Mouse (Mus musculus): ENCODE measurements around the gene Bnip2. TPM values are rescaled to one million over a fixed set of nuclear protein-coding genes. Genes with fewer than 3 reads are reported as not detected.
"Not testable (repeated sequence)": the region's sequence is repeated elsewhere in the genome, so short reads cannot be mapped to it uniquely, and the experiment has no call there.

The Bnip2 gene
- polyA plus RNA-seq, 1 experiment from 2014 or later, result 74.0 TPM

GRCm38 (mm10) chr9:70021610-70022009, 32.3 kb downstream of the Bnip2 start:
- Histone ChIP-seq H3K9ac (ENCODE audit: low read depth, low read length) (no peak overlapping the region), H3K27ac (ENCODE audit: low read length) (no peak overlapping the region), H3K27me3 (ENCODE audit: control insufficient read depth, insufficient read depth, low read depth, low read length) (no peaks in the 10 kb centered on the region), H3K36me3 (ENCODE audit: control insufficient read depth, insufficient read depth, low read length) (peaks cover 4% of the 10 kb centered on the region; the same call in 1 of the 2 replicates), H3K4me1 (ENCODE audit: control insufficient read depth, insufficient read depth, low read length) (no peaks in the 10 kb centered on the region), H3K9me3 (replicated peaks; ENCODE audit: control insufficient read depth, low read length, poor library complexity, severe bottlenecking) (no peaks in the 10 kb centered on the region), H3K4me2 (ENCODE audit: low read length) (no peak overlapping the region), H3K4me3 (ENCODE audit: low read depth, low read length) (no peak overlapping the region)
- no peak for ATAC-seq
- WGBS, result 79% methylated on average over 1 of the region's 1 CpGs

GRCm38 (mm10) chr9:70022083-70022482, 32.8 kb downstream of the Bnip2 start:
- Histone ChIP-seq H3K9ac (ENCODE audit: low read depth, low read length) (no peak overlapping the region), H3K27ac (ENCODE audit: low read length) (no peak overlapping the region)
- WGBS, result 95% methylated on average over 4 of the region's 4 CpGs

GRCm38 (mm10) chr9:70023615-70024014, 34.3 kb downstream of the Bnip2 start:
- not testable (repeated sequence) for H3K4me1 ChIP-seq (ENCODE audit: control insufficient read depth, insufficient read depth, low read length); H3K9me3 ChIP-seq (replicated peaks; ENCODE audit: control insufficient read depth, low read length, poor library complexity, severe bottlenecking); H3K4me2 ChIP-seq (ENCODE audit: low read length); H3K4me3 ChIP-seq (ENCODE audit: low read depth, low read length); H3K36me3 ChIP-seq (ENCODE audit: control insufficient read depth, insufficient read depth, low read length); H3K27me3 ChIP-seq (ENCODE audit: control insufficient read depth, insufficient read depth, low read depth, low read length); H3K27ac ChIP-seq (ENCODE audit: low read length); H3K9ac ChIP-seq (ENCODE audit: low read depth, low read length); ATAC-seq
- WGBS, result 75% methylated on average over 1 of the region's 1 CpGs

More at GRCm38 (mm10) chr9:70022083-70022482, 32.8 kb downstream of the Bnip2 start:
- Histone ChIP-seq H3K4me2 (ENCODE audit: low read length) (no peak overlapping the region), H3K4me3 (ENCODE audit: low read depth, low read length) (no peak overlapping the region), H3K36me3 (ENCODE audit: control insufficient read depth, insufficient read depth, low read length) (peaks cover 4% of the 10 kb centered on the region; the same call in 1 of the 2 replicates), H3K9me3 (replicated peaks; ENCODE audit: control insufficient read depth, low read length, poor library complexity, severe bottlenecking) (no peaks in the 10 kb centered on the region), H3K27me3 (ENCODE audit: control insufficient read depth, insufficient read depth, low read depth, low read length) (no peaks in the 10 kb centered on the region), H3K4me1 (ENCODE audit: control insufficient read depth, insufficient read depth, low read length) (no peaks in the 10 kb centered on the region)
- no peak for ATAC-seq

GRCm38 (mm10) chr9:70024648-70025047, 35.4 kb downstream of the Bnip2 start:
- Histone ChIP-seq H3K4me3 (ENCODE audit: low read depth, low read length) (no peak overlapping the region), H3K27me3 (ENCODE audit: control insufficient read depth, insufficient read depth, low read depth, low read length) (no peaks in the 10 kb centered on the region), H3K27ac (ENCODE audit: low read length) (no peak overlapping the region)

GRCm38 (mm10) chr9:70025365-70026012, 36.2 kb downstream of the Bnip2 start:
- H3K36me3 ChIP-seq (ENCODE audit: control insufficient read depth, insufficient read depth, low read length), result no peaks in the 10 kb centered on the region
- no peaks in the 10 kb centered on the region for H3K27me3 ChIP-seq (ENCODE audit: control insufficient read depth, insufficient read depth, low read depth, low read length)
- H3K27ac ChIP-seq (ENCODE audit: low read length), result no peak overlapping the region
- ATAC-seq, result no peak
- H3K4me1 ChIP-seq (ENCODE audit: control insufficient read depth, insufficient read depth, low read length), result no peaks in the 10 kb centered on the region
- H3K9me3 ChIP-seq (replicated peaks; ENCODE audit: control insufficient read depth, low read length, poor library complexity, severe bottlenecking), result no peaks in the 10 kb centered on the region
- H3K4me2 ChIP-seq (ENCODE audit: low read length), result no peak overlapping the region
- no peak overlapping the region for H3K4me3 ChIP-seq (ENCODE audit: low read depth, low read length)
- no peak overlapping the region for H3K9ac ChIP-seq (ENCODE audit: low read depth, low read length)
- WGBS, result 93% methylated on average over 2 of the region's 2 CpGs

More at GRCm38 (mm10) chr9:70024648-70025047, 35.4 kb downstream of the Bnip2 start:
- no peaks in the 10 kb centered on the region for H3K9me3 ChIP-seq (replicated peaks; ENCODE audit: control insufficient read depth, low read length, poor library complexity, severe bottlenecking)
- no peak for ATAC-seq
- no peaks in the 10 kb centered on the region for H3K4me1 ChIP-seq (ENCODE audit: control insufficient read depth, insufficient read depth, low read length)
- peaks cover 4% of the 10 kb centered on the region; the same call in 1 of the 2 replicates for H3K36me3 ChIP-seq (ENCODE audit: control insufficient read depth, insufficient read depth, low read length)
- H3K4me2 ChIP-seq (ENCODE audit: low read length), result no peak overlapping the region
- no peak overlapping the region for H3K9ac ChIP-seq (ENCODE audit: low read depth, low read length)

- Histone ChIP-seq H3K4me3 (ENCODE audit: low read depth, low read length) (no peak overlapping the region), H3K27me3 (ENCODE audit: control insufficient read depth, insufficient read depth, low read depth, low read length) (no peaks in the 10 kb centered on the region), H3K36me3 (ENCODE audit: control insufficient read depth, insufficient read depth, low read length) (no peaks in the 10 kb centered on the region), H3K4me1 (ENCODE audit: control insufficient read depth, insufficient read depth, low read length) (no peaks in the 10 kb centered on the region), H3K4me2 (ENCODE audit: low read length) (no peak overlapping the region), H3K27ac (ENCODE audit: low read length) (no peak overlapping the region), H3K9me3 (replicated peaks; ENCODE audit: control insufficient read depth, low read length, poor library complexity, severe bottlenecking) (no peaks in the 10 kb centered on the region), H3K9ac (ENCODE audit: low read depth, low read length) (no peak overlapping the region)
- ATAC-seq, result no peak
- 95% methylated on average over 1 of the region's 1 CpGs for whole genome bisulfite sequencing
These were observed 42.9 kb downstream of the Bnip2 start for GRCm38 (mm10) chr9:70032167-70032566.

GRCm38 (mm10) chr9:70033056-70033455, 43.8 kb downstream of the Bnip2 start:
- Histone ChIP-seq H3K9me3 (replicated peaks; ENCODE audit: control insufficient read depth, low read length, poor library complexity, severe bottlenecking) (no peaks in the 10 kb centered on the region), H3K4me2 (ENCODE audit: low read length) (no peak overlapping the region), H3K27me3 (ENCODE audit: control insufficient read depth, insufficient read depth, low read depth, low read length) (no peaks in the 10 kb centered on the region), H3K36me3 (ENCODE audit: control insufficient read depth, insufficient read depth, low read length) (no peaks in the 10 kb centered on the region), H3K4me1 (ENCODE audit: control insufficient read depth, insufficient read depth, low read length) (no peaks in the 10 kb centered on the region), H3K9ac (ENCODE audit: low read depth, low read length) (no peak overlapping the region), H3K4me3 (ENCODE audit: low read depth, low read length) (no peak overlapping the region), H3K27ac (ENCODE audit: low read length) (no peak overlapping the region)
- 80% methylated on average over 9 of the region's 9 CpGs for WGBS
- no peak for ATAC-seq

GRCm38 (mm10) chr9:70034702-70035101, 45.4 kb downstream of the Bnip2 start:
- Histone ChIP-seq H3K9ac (ENCODE audit: low read depth, low read length) (no peak overlapping the region), H3K4me1 (ENCODE audit: control insufficient read depth, insufficient read depth, low read length) (no peaks in the 10 kb centered on the region)
- no peak for ATAC-seq

GRCm38 (mm10) chr9:70036646-70037045, 47.4 kb downstream of the Bnip2 start:
- H3K9me3 ChIP-seq (replicated peaks; ENCODE audit: control insufficient read depth, low read length, poor library complexity, severe bottlenecking), result no peaks in the 10 kb centered on the region
- H3K4me2 ChIP-seq (ENCODE audit: low read length), result no peak overlapping the region
- no peak overlapping the region for H3K4me3 ChIP-seq (ENCODE audit: low read depth, low read length)
- H3K9ac ChIP-seq (ENCODE audit: low read depth, low read length), result no peak overlapping the region
- no peaks in the 10 kb centered on the region for H3K4me1 ChIP-seq (ENCODE audit: control insufficient read depth, insufficient read depth, low read length)
- no peak for ATAC-seq
- no peak overlapping the region for H3K27ac ChIP-seq (ENCODE audit: low read length)
- 80% methylated on average over 4 of the region's 4 CpGs for WGBS
- no peaks in the 10 kb centered on the region for H3K27me3 ChIP-seq (ENCODE audit: control insufficient read depth, insufficient read depth, low read depth, low read length)
- no peaks in the 10 kb centered on the region for H3K36me3 ChIP-seq (ENCODE audit: control insufficient read depth, insufficient read depth, low read length)

More at GRCm38 (mm10) chr9:70034702-70035101, 45.4 kb downstream of the Bnip2 start:
- no peak overlapping the region for H3K4me3 ChIP-seq (ENCODE audit: low read depth, low read length)
- no peak overlapping the region for H3K4me2 ChIP-seq (ENCODE audit: low read length)
- 93% methylated on average over 7 of the region's 7 CpGs for WGBS
- H3K36me3 ChIP-seq (ENCODE audit: control insufficient read depth, insufficient read depth, low read length), result no peaks in the 10 kb centered on the region
- no peaks in the 10 kb centered on the region for H3K9me3 ChIP-seq (replicated peaks; ENCODE audit: control insufficient read depth, low read length, poor library complexity, severe bottlenecking)
- H3K27ac ChIP-seq (ENCODE audit: low read length), result no peak overlapping the region
- no peaks in the 10 kb centered on the region for H3K27me3 ChIP-seq (ENCODE audit: control insufficient read depth, insufficient read depth, low read depth, low read length)
